Mouse (Mus musculus) forebrain, embryonic 15.5 days (tissue): ENCODE data around the gene Phf21a. TPM values are rescaled to one million over a fixed set of nuclear protein-coding genes. Genes with fewer than 3 reads are reported as not detected.

ENCODE experiments used
- ATAC-seq: fragments of 200-750 bp; cut with Nextera tagmentation; replicated peaks from 2 replicates; pipeline ENCODE4 v1.8.0; 2017; ENCODE audit warnings: mild to moderate bottlenecking, moderate TSS enrichment, moderate library complexity
- H3K27ac ChIP-seq: fragments of 300-500 bp; sonication (generic); replicated peaks from 2 replicates; pipeline ENCODE4 v1.5.1; 2015; ENCODE audit warnings: mild to moderate bottlenecking, inconsistent platforms
- H3K27me3 ChIP-seq: fragments of 300-500 bp; sonication (generic); 2 replicates; pipeline ENCODE4 v1.6.1; 2015; ENCODE audit warnings: inconsistent platforms
- H3K36me3 ChIP-seq: fragments of 300-500 bp; sonication (generic); 2 replicates; pipeline ENCODE4 v1.6.1; 2015; ENCODE audit warnings: mild to moderate bottlenecking, inconsistent platforms
- H3K4me1 ChIP-seq: fragments of 300-500 bp; sonication (generic); 2 replicates; pipeline ENCODE4 v1.6.1; 2015; ENCODE audit warnings: inconsistent platforms
- H3K4me2 ChIP-seq: fragments of 300-500 bp; sonication (generic); replicated peaks from 2 replicates; pipeline ENCODE4 v1.6.1; 2015; ENCODE audit warnings: mild to moderate bottlenecking, inconsistent platforms
- H3K4me3 ChIP-seq: fragments of 300-500 bp; sonication (generic); 2 replicates; pipeline ENCODE4 v1.5.1; 2015; ENCODE audit warnings: mild to moderate bottlenecking, inconsistent platforms
- H3K9ac ChIP-seq: fragments of 300-500 bp; sonication (generic); replicated peaks from 2 replicates; pipeline ENCODE4 v1.6.1; 2015; ENCODE audit warnings: mild to moderate bottlenecking, inconsistent platforms
- H3K9me3 ChIP-seq: fragments of 300-500 bp; sonication (generic); 2 replicates; pipeline ENCODE4 v1.6.1; 2016; ENCODE audit warnings: inconsistent platforms
- WGBS: fragments of 180-500 bp; shearing (Covaris S2); methylation state at CpG from one replicate; pipeline ENCODE4 v1.1.7; 2015; ENCODE audit warnings: mixed read lengths; 5-methylcytosine and 5-hydroxymethylcytosine counted together
- polyA plus RNA-seq: library from polyadenylated mRNA; unstranded; fragments of >200 nt; fragmentation: Nextera tagmentation; extraction: Ambion mirVana; gene quantifications from 2 replicates; pipeline ENCODE4 v1.2.1, GENCODE M21; 2015

Phf21a gene
- polyA plus RNA-seq, 1 experiment from 2014 or later: 46.8 TPM

- no peaks in the 10 kb centered on the region for H3K27me3 ChIP-seq
- 94% methylated on average over 5 of the region's 5 CpGs for WGBS
- no peak overlapping the region for H3K9ac ChIP-seq
- no peaks in the 10 kb centered on the region; the same call in 1 of the 2 replicates for H3K4me1 ChIP-seq
- no peaks in the 10 kb centered on the region for H3K9me3 ChIP-seq
- ATAC-seq: no peak
- H3K4me3 ChIP-seq: no peak overlapping the region
- H3K36me3 ChIP-seq: peaks cover 7% of the 10 kb centered on the region
- no peak overlapping the region for H3K27ac ChIP-seq
- H3K4me2 ChIP-seq: no peak overlapping the region
Measured at GRCm38 (mm10) chr2:92317228-92317627, 224.3 kb downstream of the Phf21a start.

- no peak for ATAC-seq
- 91% methylated on average over 2 of the region's 2 CpGs for WGBS
- no peaks in the 10 kb centered on the region for H3K9me3 ChIP-seq
Measured at GRCm38 (mm10) chr2:92322669-92323068, 229.8 kb downstream of the Phf21a start.

GRCm38 (mm10) chr2:92325676-92326075 is 232.8 kb downstream of the Phf21a start:
- H3K4me2 ChIP-seq: no peak overlapping the region
- WGBS: 94% methylated on average over 7 of the region's 7 CpGs
- no peak overlapping the region for H3K27ac ChIP-seq
- H3K27me3 ChIP-seq: no peaks in the 10 kb centered on the region
- H3K4me3 ChIP-seq: no peak overlapping the region
- no peaks in the 10 kb centered on the region for H3K9me3 ChIP-seq
- H3K36me3 ChIP-seq: peaks cover 43% of the 10 kb centered on the region
- no peaks in the 10 kb centered on the region for H3K4me1 ChIP-seq
- no peak for ATAC-seq
- H3K9ac ChIP-seq: no peak overlapping the region

More at GRCm38 (mm10) chr2:92322669-92323068, 229.8 kb downstream of the Phf21a start:
- Histone ChIP-seq H3K27me3 (no peaks in the 10 kb centered on the region), H3K4me3 (no peak overlapping the region), H3K36me3 (peaks cover 32% of the 10 kb centered on the region), H3K9ac (no peak overlapping the region), H3K4me1 (no peaks in the 10 kb centered on the region), H3K4me2 (no peak overlapping the region), H3K27ac (no peak overlapping the region)

GRCm38 (mm10) chr2:92326221-92326620 is 233.3 kb downstream of the Phf21a start:
- H3K9ac ChIP-seq: no peak overlapping the region
- H3K27me3 ChIP-seq: no peaks in the 10 kb centered on the region
- no peak overlapping the region for H3K27ac ChIP-seq
- ATAC-seq: no peak
- no peak overlapping the region for H3K4me2 ChIP-seq
- H3K36me3 ChIP-seq: peaks cover 43% of the 10 kb centered on the region
- H3K9me3 ChIP-seq: no peaks in the 10 kb centered on the region
- 95% methylated on average over 1 of the region's 1 CpGs for WGBS
- H3K4me3 ChIP-seq: no peak overlapping the region
- H3K4me1 ChIP-seq: no peaks in the 10 kb centered on the region

GRCm38 (mm10) chr2:92327601-92328000 is 234.7 kb downstream of the Phf21a start:
- H3K9me3 ChIP-seq: no peaks in the 10 kb centered on the region
- no peak overlapping the region for H3K4me2 ChIP-seq
- 94% methylated on average over 4 of the region's 4 CpGs for WGBS
- H3K9ac ChIP-seq: no peak overlapping the region
- no peaks in the 10 kb centered on the region for H3K4me1 ChIP-seq
- peaks cover 42% of the 10 kb centered on the region for H3K36me3 ChIP-seq
- no peak overlapping the region for H3K27ac ChIP-seq
- no peaks in the 10 kb centered on the region for H3K27me3 ChIP-seq
- H3K4me3 ChIP-seq: no peak overlapping the region
- no peak for ATAC-seq

GRCm38 (mm10) chr2:92328206-92328605 is 235.3 kb downstream of the Phf21a start:
- Histone ChIP-seq H3K4me3 (no peak overlapping the region), H3K9me3 (no peaks in the 10 kb centered on the region), H3K4me1 (no peaks in the 10 kb centered on the region), H3K9ac (no peak overlapping the region), H3K27ac (no peak overlapping the region), H3K27me3 (no peaks in the 10 kb centered on the region), H3K4me2 (no peak overlapping the region), H3K36me3 (peaks cover 43% of the 10 kb centered on the region)
- ATAC-seq: no peak
- WGBS: 92% methylated on average over 8 of the region's 8 CpGs

- H3K27me3 ChIP-seq: no peaks in the 10 kb centered on the region
- 57% methylated on average over 2 of the region's 2 CpGs for WGBS
- H3K4me2 ChIP-seq: no peak overlapping the region
- no peak overlapping the region for H3K27ac ChIP-seq
- ATAC-seq: no peak
- no peak overlapping the region for H3K9ac ChIP-seq
- no peak overlapping the region for H3K4me3 ChIP-seq
- H3K9me3 ChIP-seq: no peaks in the 10 kb centered on the region
- peaks cover 45% of the 10 kb centered on the region for H3K36me3 ChIP-seq
- no peaks in the 10 kb centered on the region for H3K4me1 ChIP-seq
Measured at GRCm38 (mm10) chr2:92330840-92331239, 237.9 kb downstream of the Phf21a start.

GRCm38 (mm10) chr2:92331410-92331809 is 238.5 kb downstream of the Phf21a start:
- 67% methylated on average over 2 of the region's 2 CpGs for WGBS
- Histone ChIP-seq H3K4me1 (no peaks in the 10 kb centered on the region), H3K4me3 (no peak overlapping the region), H3K9me3 (no peaks in the 10 kb centered on the region), H3K9ac (no peak overlapping the region), H3K27ac (no peak overlapping the region), H3K36me3 (peaks cover 45% of the 10 kb centered on the region), H3K27me3 (no peaks in the 10 kb centered on the region), H3K4me2 (no peak overlapping the region)
- ATAC-seq: no peak

GRCm38 (mm10) chr2:92331871-92332270 is 239.0 kb downstream of the Phf21a start:
- Histone ChIP-seq H3K27ac (no peak overlapping the region), H3K4me1 (no peaks in the 10 kb centered on the region), H3K27me3 (no peaks in the 10 kb centered on the region), H3K36me3 (peaks cover 43% of the 10 kb centered on the region), H3K4me3 (no peak overlapping the region), H3K4me2 (no peak overlapping the region), H3K9ac (no peak overlapping the region), H3K9me3 (no peaks in the 10 kb centered on the region)
- ATAC-seq: no peak
- 93% methylated on average over 2 of the region's 2 CpGs for WGBS

GRCm38 (mm10) chr2:92342418-92342817 is 249.5 kb downstream of the Phf21a start:
- H3K4me2 ChIP-seq: no peak overlapping the region
- H3K4me3 ChIP-seq: no peak overlapping the region
- H3K27ac ChIP-seq: no peak overlapping the region
- H3K9ac ChIP-seq: no peak overlapping the region
- no peaks in the 10 kb centered on the region for H3K9me3 ChIP-seq
- no peaks in the 10 kb centered on the region for H3K4me1 ChIP-seq
- no peak for ATAC-seq
- H3K36me3 ChIP-seq: peaks cover 30% of the 10 kb centered on the region
- no peaks in the 10 kb centered on the region for H3K27me3 ChIP-seq

GRCm38 (mm10) chr2:92347191-92347590 is 254.3 kb downstream of the Phf21a start:
- H3K27ac ChIP-seq: no peak overlapping the region
- 90% methylated on average over 2 of the region's 2 CpGs for WGBS
- H3K9me3 ChIP-seq: no peaks in the 10 kb centered on the region
- no peak overlapping the region for H3K9ac ChIP-seq
- H3K4me2 ChIP-seq: no peak overlapping the region
- no peaks in the 10 kb centered on the region for H3K4me1 ChIP-seq
- H3K36me3 ChIP-seq: peaks cover 50% of the 10 kb centered on the region
- ATAC-seq: no peak
- H3K4me3 ChIP-seq: no peak overlapping the region
- no peaks in the 10 kb centered on the region for H3K27me3 ChIP-seq

- no peaks in the 10 kb centered on the region for H3K9me3 ChIP-seq
- no peak overlapping the region for H3K9ac ChIP-seq
- H3K36me3 ChIP-seq: peaks cover 50% of the 10 kb centered on the region
- H3K4me1 ChIP-seq: no peaks in the 10 kb centered on the region
- H3K4me2 ChIP-seq: no peak overlapping the region
- H3K27me3 ChIP-seq: no peaks in the 10 kb centered on the region
- no peak for ATAC-seq
- no peak overlapping the region for H3K27ac ChIP-seq
- H3K4me3 ChIP-seq: no peak overlapping the region
- WGBS: 78% methylated on average over 6 of the region's 6 CpGs
Measured at GRCm38 (mm10) chr2:92349589-92350425, 256.9 kb downstream of the Phf21a start.

- H3K4me2 ChIP-seq: no peak overlapping the region
- H3K9ac ChIP-seq: no peak overlapping the region
- no peaks in the 10 kb centered on the region for H3K27me3 ChIP-seq
- H3K9me3 ChIP-seq: no peaks in the 10 kb centered on the region
- H3K36me3 ChIP-seq: peaks cover 47% of the 10 kb centered on the region
- 87% methylated on average over 5 of the region's 5 CpGs for WGBS
- no peaks in the 10 kb centered on the region for H3K4me1 ChIP-seq
- H3K4me3 ChIP-seq: no peak overlapping the region
- ATAC-seq: no peak
- H3K27ac ChIP-seq: no peak overlapping the region
Measured at GRCm38 (mm10) chr2:92350686-92351085, 257.8 kb downstream of the Phf21a start.
